ENCODE assay signal across 21 mouse cellular contexts in the genomic region with DNA sequence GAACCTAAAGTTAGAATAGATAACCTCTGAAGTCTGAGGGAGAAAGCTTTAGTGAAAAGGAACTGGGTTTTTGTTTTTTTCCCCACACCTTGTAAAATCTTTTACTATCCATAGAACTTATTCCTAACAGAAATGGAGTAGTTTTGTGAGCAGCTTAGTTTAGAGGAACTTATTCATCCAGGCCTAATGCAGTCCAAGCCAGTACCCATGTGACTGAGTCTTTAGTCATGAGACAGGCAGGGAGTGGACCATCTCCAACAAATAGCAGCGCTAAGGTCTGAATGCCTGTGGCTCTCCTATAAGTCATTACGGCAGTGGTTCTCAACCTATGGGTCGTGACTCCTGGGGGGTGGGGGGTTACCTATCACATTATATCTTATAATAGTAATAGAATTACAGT. TPM values are rescaled to one million over a fixed set of nuclear protein-coding genes. Genes with fewer than 3 reads are reported as not detected.
DNase-seq lines count a peak whose midpoint lies in the region; TF ChIP-seq lines count a peak whose summit lies in the region.
"Had no signal": no experiment of that assay in that cellular context is flagged by ENCODE, and none has a peak within 500 bp of the region (broad histone marks: within the 10 kb centered on the region; RNA-seq: fewer than 3 reads in every experiment).

No protein-coding gene starts in this region.

- intact Hi-C loops in gastrocnemius, adult 2 months (cut with DNase I) = no loop called here

- no peak for TF ChIP-seq POLR2A in myocyte (IDR thresholded peaks at IDR 0.05; ENCODE audit: insufficient read length, low read depth)

- no peak overlapping the region for H3ac ChIP-seq in myocyte (ENCODE audit: control insufficient read depth, insufficient read length)

- TF ChIP-seq CTCF in gastrocnemius, adult 2 months (IDR thresholded peaks at IDR 0.05) = no peak
- no peak for TF ChIP-seq CTCF in layer of hippocampus, adult 2 months (conservative IDR thresholded peaks at IDR 0.05)

- no peak for DNase-seq in gastrocnemius, adult 2 months
- no peak for DNase-seq in gastrocnemius, postnatal 4 days (ENCODE audit: low spot score in 2 of 2)
- DNase-seq in layer of hippocampus, adult 2 months (ENCODE audit: low spot score in 2 of 2) = no peak
- no peak for DNase-seq in layer of hippocampus, adult 9-11 months
- DNase-seq in ZHBTc4 (ENCODE audit: low read depth, low spot score) = peak; percentile 36
- DNase-seq in cerebellum, adult 9-10 months = no peak
- DNase-seq in embryo, embryonic 10.5 days (ENCODE audit: low spot score) = no peak
- DNase-seq: cerebellum, adult 11-12 months; cerebellum, adult 9-11 months; cerebellum, postnatal 36 days; gastrocnemius, postnatal 25 days; heart, adult 11 months; kidney, adult 11 months; kidney, adult 9 months had no signal

- no peaks in the 10 kb centered on the region for H3K27me3 ChIP-seq in myocyte (ENCODE audit: control insufficient read depth, insufficient read depth, insufficient read length)
- H3K27me3 ChIP-seq: embryonic facial prominence, embryonic 15.5 days; forebrain, embryonic 12.5 days; heart, embryonic 13.5 days; hindbrain, embryonic 13.5 days had no signal

- H3K27ac ChIP-seq in gastrocnemius, adult 2 months = peak overlapping the region; percentile 73
- peak overlapping the region; percentile 77; the same call in 1 of the 2 replicates for H3K27ac ChIP-seq in layer of hippocampus, adult 2 months
- H3K27ac ChIP-seq: embryonic facial prominence, embryonic 15.5 days; forebrain, embryonic 12.5 days; heart, embryonic 13.5 days; hindbrain, embryonic 13.5 days; hindbrain, postnatal 0 days had no signal

- peak overlapping the region; percentile 58 for H3K4me2 ChIP-seq in myocyte (ENCODE audit: low read depth)
- H3K4me2 ChIP-seq: embryonic facial prominence, embryonic 15.5 days; forebrain, embryonic 12.5 days; heart, embryonic 13.5 days; hindbrain, embryonic 13.5 days had no signal

- peak overlapping the region; percentile 36 for H3K4me3 ChIP-seq in gastrocnemius, adult 2 months
- no peak overlapping the region for H3K4me3 ChIP-seq in layer of hippocampus, adult 2 months
- no peak overlapping the region for H3K4me3 ChIP-seq in myocyte
- H3K4me3 ChIP-seq: embryonic facial prominence, embryonic 15.5 days; forebrain, embryonic 12.5 days; heart, embryonic 13.5 days; hindbrain, embryonic 13.5 days had no signal

- no peaks in the 10 kb centered on the region for H3K79me2 ChIP-seq in myocyte (ENCODE audit: control insufficient read depth, insufficient read depth)

- no peaks in the 10 kb centered on the region for H3K36me3 ChIP-seq in myocyte (ENCODE audit: control insufficient read depth, insufficient read depth)
- H3K36me3 ChIP-seq: embryonic facial prominence, embryonic 15.5 days; forebrain, embryonic 12.5 days; G1E; hindbrain, embryonic 13.5 days had no signal

TF ChIP-seq in myocyte, 11 proteins besides CTCF, POLR2A, EP300 and RAD21:
- TF ChIP-seq USF1 (IDR thresholded peaks at IDR 0.05; ENCODE audit: low read depth) (peak; percentile 59), REST (IDR thresholded peaks at IDR 0.05; ENCODE audit: insufficient read depth, insufficient read length) (no peak)

RNA-seq across cellular contexts. Expression of a gene that starts 22.3 kb away (rescaled TPM):
- 10 to 100 TPM; 17.0 to 23.8 TPM for total RNA-seq in gastrocnemius, adult 2 months (2021)
- 10 to 100 TPM; 50.8 to 58.0 TPM for total RNA-seq in gastrocnemius, postnatal 4 days (2021)
- total RNA-seq in layer of hippocampus, adult 2 months (2021) = 10 to 100 TPM; 63.9 to 67.7 TPM
- polyA plus RNA-seq in myocyte (2012; fragmentation: generic; extraction: Trizol) = 0.01 TPM
